Mouse (Mus musculus) gastrocnemius, postnatal 14 days (tissue): ENCODE results near the gene Tmem159. TPM values are rescaled to one million over a fixed set of nuclear protein-coding genes. Genes with fewer than 3 reads are reported as not detected.

Experiments
- DNase-seq: peaks from one replicate; pipeline ENCODE4 v3.0.0; 2021; ENCODE audit warnings: mixed read lengths
- intact Hi-C: fragments of 180-260 bp; cut with DNase I; formaldehyde crosslinking; loops from one replicate; pipeline ENCODE4 v1.15.1; 2025; ENCODE audit warnings: low total_unique reads
- long read RNA-seq, 2 experiments: library from polyadenylated mRNA; stranded (forward); transcript quantifications; one replicate each; pipeline ENCODE4 v2.0.0; 2021
- total RNA-seq, 2 experiments: library from RNA; stranded (reverse); gene quantifications; 2 replicates each; pipeline ENCODE4 v1.2.3; 2021

The Tmem159 gene
- 1 to 10 TPM; 8.1 to 8.2 TPM for total RNA-seq
- long read RNA-seq, experiment 1, transcript Tmem159-201 (5 exons, 1,484 nt): major isoform, 11 of 14 reads
- long read RNA-seq, experiment 1, partial matches to known transcripts: 1 of 14 reads
- long read RNA-seq, experiment 1, other reads (novel, unspliced or antisense): 2 of 14 reads
- long read RNA-seq, experiment 2, transcript Tmem159-201 (5 exons, 1,484 nt): major isoform, 5 of 6 reads
- long read RNA-seq, experiment 2, partial matches to known transcripts: 0 of 6 reads
- long read RNA-seq, experiment 2, other reads (novel, unspliced or antisense): 1 of 6 reads

- intact Hi-C loops: no loop called here
- DNase-seq: peak; percentile 90
Observed at GRCm38 (mm10) chr7:120102164-120102972, at the start of gene Tmem159. Tmem159 (plus strand) TSS chr7:120102353.

- intact Hi-C loops: no loop called here
- no peak for DNase-seq
Observed at GRCm38 (mm10) chr7:120054016-120054415, 48.1 kb upstream of the Tmem159 start.

- no peak for DNase-seq
- intact Hi-C loops: no loop called here
Observed at GRCm38 (mm10) chr7:120055479-120055878, 46.7 kb upstream of the Tmem159 start.

GRCm38 (mm10) chr7:120064045-120064444, 38.1 kb upstream of the Tmem159 start:
- intact Hi-C loops: no loop called here
- no peak for DNase-seq

GRCm38 (mm10) chr7:120068114-120068513, 34.0 kb upstream of the Tmem159 start:
- no peak for DNase-seq
- intact Hi-C loops: loop anchor here (1.0 kb wide), 1 partner anchor 10 kb away; no protein-coding TSS in a partner anchor

GRCm38 (mm10) chr7:120069164-120069563, 33.0 kb upstream of the Tmem159 start:
- intact Hi-C loops: no loop called here
- DNase-seq: no peak

GRCm38 (mm10) chr7:120080177-120080576, 22.0 kb upstream of the Tmem159 start:
- DNase-seq: no peak
- intact Hi-C loops: no loop called here

GRCm38 (mm10) chr7:120093033-120093432, 9.1 kb upstream of the Tmem159 start:
- intact Hi-C loops: loop anchor here (10.0 kb wide), 1 partner anchor 238 kb away; no protein-coding TSS in a partner anchor
- no peak for DNase-seq

GRCm38 (mm10) chr7:120094216-120094615, 7.9 kb upstream of the Tmem159 start:
- intact Hi-C loops: loop anchor here (10.0 kb wide), 1 partner anchor 239 kb away; no protein-coding TSS in a partner anchor
- no peak for DNase-seq

- DNase-seq: no peak
- intact Hi-C loops: loop anchor here (10.0 kb wide), 1 partner anchor 240 kb away; no protein-coding TSS in a partner anchor
Observed at GRCm38 (mm10) chr7:120095180-120095579, 7.0 kb upstream of the Tmem159 start, which contains the start of gene Dnah3. Dnah3 (minus strand) TSS chr7:120095280.

GRCm38 (mm10) chr7:120097845-120098244, 4.3 kb upstream of the Tmem159 start:
- DNase-seq: peak; percentile 35
- intact Hi-C loops: loop anchor here (10.0 kb wide), 1 partner anchor 243 kb away; no protein-coding TSS in a partner anchor

GRCm38 (mm10) chr7:120098403-120098802, 3.8 kb upstream of the Tmem159 start:
- peak; percentile 59 for DNase-seq
- intact Hi-C loops: loop anchor here (10.0 kb wide), 1 partner anchor 244 kb away; no protein-coding TSS in a partner anchor

- intact Hi-C loops: no loop called here
- DNase-seq: no peak
Observed at GRCm38 (mm10) chr7:120103019-120103567, 940 bp downstream of the Tmem159 start.

GRCm38 (mm10) chr7:120104975-120105374, 2.8 kb downstream of the Tmem159 start:
- no peak for DNase-seq
- intact Hi-C loops: no loop called here

- intact Hi-C loops: no loop called here
- no peak for DNase-seq
Observed at GRCm38 (mm10) chr7:120106356-120106755, 4.2 kb downstream of the Tmem159 start.

GRCm38 (mm10) chr7:120109676-120110075, 7.5 kb downstream of the Tmem159 start:
- no peak for DNase-seq
- intact Hi-C loops: no loop called here

GRCm38 (mm10) chr7:120116976-120117375, 14.8 kb downstream of the Tmem159 start:
- DNase-seq: no peak
- intact Hi-C loops: no loop called here

GRCm38 (mm10) chr7:120117529-120117928, 15.4 kb downstream of the Tmem159 start:
- DNase-seq: no peak
- intact Hi-C loops: no loop called here

GRCm38 (mm10) chr7:120123776-120124175, 21.6 kb downstream of the Tmem159 start:
- no peak for DNase-seq
- intact Hi-C loops: loop anchor here (2.0 kb wide), 1 partner anchor 81 kb away; no protein-coding TSS in a partner anchor

GRCm38 (mm10) chr7:120124844-120125243, 22.7 kb downstream of the Tmem159 start:
- intact Hi-C loops: loop anchor here (2.0 kb wide), 1 partner anchor 80 kb away; no protein-coding TSS in a partner anchor
- DNase-seq: peak; percentile 57
